Mouse (Mus musculus) hematopoietic multipotent progenitor cell, adult 10-12 weeks (in vitro differentiated cells): ENCODE results near the gene Vmn2r62. TPM values are rescaled to one million over a fixed set of nuclear protein-coding genes. Genes with fewer than 3 reads are reported as not detected.

Source experiments
- polyA plus RNA-seq: library from polyadenylated mRNA; stranded (reverse); fragments of >175 nt; gene quantifications from 2 replicates; pipeline ENCODE4 v1.2.3, GENCODE M21; 2012; ENCODE audit warnings: low replicate concordance

Vmn2r62 gene
- not detected in 2 replicates for polyA plus RNA-seq

DNA sequence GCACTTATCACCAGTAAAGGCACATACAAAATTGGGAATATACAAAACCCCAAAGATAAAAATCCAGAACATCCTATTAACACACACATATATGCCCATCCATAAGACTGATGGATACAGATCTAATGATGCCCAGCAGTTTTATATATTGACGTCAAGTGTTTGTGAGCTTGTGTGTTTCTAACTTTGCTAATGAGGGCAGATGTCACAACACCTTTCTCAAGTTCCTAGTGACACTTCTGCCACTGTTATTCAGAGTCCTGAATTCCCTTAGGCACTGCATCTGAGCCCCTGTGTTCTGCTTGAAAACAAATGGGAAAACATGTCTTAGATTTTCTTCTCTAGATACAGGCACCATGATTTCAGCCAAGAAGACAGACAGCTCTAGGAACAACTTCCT lies at the start of gene Vmn2r62:
Vmn2r62 (minus strand) TSS at position 101 of the 400 bp plus-strand sequence.

DNA sequence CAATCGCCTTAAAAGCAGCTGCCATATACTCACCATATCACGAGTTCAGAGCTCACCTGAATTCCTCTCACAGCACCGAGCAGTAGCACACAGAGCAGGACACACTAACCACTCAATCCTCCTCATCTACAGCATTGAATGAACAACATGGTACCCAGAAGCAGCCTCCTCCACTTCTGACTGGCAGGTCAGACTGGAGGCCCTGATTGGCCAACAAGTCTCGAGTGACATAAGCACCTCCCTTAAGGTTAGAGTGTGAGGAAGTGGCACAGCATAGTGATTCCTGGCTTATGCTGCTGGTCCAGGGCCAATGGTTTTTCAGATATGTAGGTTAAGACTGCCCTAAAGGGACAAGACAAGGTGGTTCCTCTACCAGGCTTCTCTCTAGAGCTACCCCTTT lies 66.4 kb downstream of the Vmn2r62 start, which contains the start of gene Gm17067:
Gm17067 (minus strand) TSS at position 101 of the 400 bp plus-strand sequence.

Other genes with a start within 250 kb of the Vmn2r62 start
- gene Gm21028, start 214.9 kb downstream of the Vmn2r62 start, polyA plus RNA-seq, result not detected in 2 replicates
- not detected in 2 replicates for gene Zfp977, start 201.0 kb downstream of the Vmn2r62 start, polyA plus RNA-seq
- gene Zfp976, start 150.9 kb downstream of the Vmn2r62 start, polyA plus RNA-seq, result 0.15 TPM in 1 of 2 replicates, not detected in the other
- 0.04 and 0.31 TPM in 2 replicates for gene Zfp975, start 100.8 kb downstream of the Vmn2r62 start, polyA plus RNA-seq
- not detected in 2 replicates for gene Gm17067, start 66.5 kb downstream of the Vmn2r62 start, polyA plus RNA-seq
- not detected in 2 replicates for gene Gm2381, start 73.7 kb upstream of the Vmn2r62 start, polyA plus RNA-seq
- not detected in 2 replicates for gene Vmn2r63, start 140.3 kb upstream of the Vmn2r62 start, polyA plus RNA-seq
- not detected in 2 replicates for gene Gm9268, start 225.2 kb upstream of the Vmn2r62 start, polyA plus RNA-seq